Mouse (Mus musculus) megakaryocyte, embryonic 14.5 days (primary cell): Measurements from ENCODE around the gene Cep19.

Source experiments
- FLI1 ChIP-seq: IDR thresholded peaks from 2 replicates; pipeline ENCODE4 v1.6.1; 2012; ENCODE audit warnings: low read length, inconsistent platforms, mixed read lengths
- GATA1 ChIP-seq: IDR thresholded peaks from 3 replicates; pipeline ENCODE4 v1.6.1; 2012; ENCODE audit warnings: mixed read lengths, low read length, inconsistent platforms, borderline replicate concordance

DNA sequence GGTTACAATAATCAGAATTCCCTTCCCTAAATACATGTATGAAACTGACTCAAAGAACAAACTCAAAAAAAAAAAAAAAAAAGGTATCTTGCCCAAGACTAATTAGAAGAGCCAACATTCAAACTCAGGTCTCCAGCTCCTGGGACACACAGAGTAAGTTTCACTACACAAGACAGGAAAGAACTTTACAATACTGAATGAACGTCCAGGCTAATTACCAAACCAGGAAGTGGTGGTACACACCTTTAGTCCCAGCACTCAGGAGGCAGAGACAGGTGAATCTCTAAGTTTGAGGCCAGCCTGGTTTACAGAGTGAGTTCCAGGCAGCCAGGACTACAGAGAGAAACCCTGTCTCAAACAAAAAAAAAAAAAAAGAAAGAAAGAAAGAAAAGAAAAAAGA is 23.8 kb upstream of the Cep19 start:
- TF ChIP-seq GATA1 (no peak), FLI1 (no peak)
